Mouse (Mus musculus): ENCODE measurements around the gene Stmnd1. TPM values are rescaled to one million over a fixed set of nuclear protein-coding genes. Genes with fewer than 3 reads are reported as not detected.
A peak's percentile ranks its signal among the peaks of the same experiment; 100 is the strongest.

Gene Stmnd1
- polyA plus RNA-seq, 1 experiment, result 0.06 TPM

DNA sequence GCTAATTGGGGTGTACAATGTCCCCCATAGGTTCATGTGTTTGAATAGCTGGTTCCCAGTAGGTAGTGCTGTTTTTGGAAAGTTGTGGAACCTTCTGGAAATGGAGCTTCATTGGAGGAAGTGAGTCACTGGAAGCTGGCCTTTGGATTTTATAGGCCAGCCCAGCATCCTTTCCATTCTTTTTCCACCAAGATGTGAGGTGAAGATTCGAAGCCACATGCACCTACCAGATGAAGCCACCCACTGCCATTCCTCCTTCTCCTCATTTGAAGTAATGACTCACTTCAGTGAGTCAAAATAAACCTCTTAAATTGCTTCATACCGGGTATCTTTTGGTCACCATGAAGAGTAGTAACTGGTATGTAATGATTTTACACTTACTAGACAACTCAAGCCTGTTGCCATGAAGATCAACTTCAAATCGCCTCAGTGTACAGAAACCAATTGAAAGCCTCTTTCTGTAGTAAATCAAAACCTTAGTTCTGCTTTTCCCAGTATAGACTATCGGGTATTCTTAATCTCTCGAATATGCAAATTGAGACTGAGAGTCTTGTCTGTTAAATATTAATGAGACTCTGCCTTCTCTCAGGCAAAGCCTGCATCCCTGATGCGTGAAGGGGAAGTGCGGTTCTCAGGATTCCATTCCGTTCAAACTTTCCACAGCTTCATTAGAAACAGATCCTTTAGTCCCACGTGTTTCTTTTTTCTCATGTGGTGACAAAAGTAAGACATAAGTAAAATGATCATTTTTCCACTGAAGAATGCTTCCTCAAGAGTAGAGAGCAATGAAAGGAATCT is 31.9 kb upstream of the Stmnd1 start:
- no peak overlapping the region for H3K27ac ChIP-seq (ENCODE audit: insufficient read depth, low read depth, low read length)
- no peaks in the 10 kb centered on the region for H3K27me3 ChIP-seq (replicated peaks; ENCODE audit: control insufficient read depth, insufficient read depth, low read length)
- TF ChIP-seq CTCF (conservative IDR thresholded peaks at IDR 0.05; ENCODE audit: insufficient read depth, insufficient read length, low read depth, low read length) (no peak), POLR2A (IDR thresholded peaks at IDR 0.05; ENCODE audit: low read depth, low read length) (no peak)
- H3K4me3 ChIP-seq (ENCODE audit: insufficient read depth, low read depth, low read length), result no peak overlapping the region
- peak; percentile 56 for DNase-seq
- WGBS, result 44% methylated on average over 9 of the region's 9 CpGs
- no peaks in the 10 kb centered on the region for H3K36me3 ChIP-seq (ENCODE audit: control insufficient read depth, insufficient read depth, low read length)
- peaks cover 18% of the 10 kb centered on the region; the same call in 1 of the 2 replicates for H3K4me1 ChIP-seq (ENCODE audit: control insufficient read depth, insufficient read depth, low read length)

DNA sequence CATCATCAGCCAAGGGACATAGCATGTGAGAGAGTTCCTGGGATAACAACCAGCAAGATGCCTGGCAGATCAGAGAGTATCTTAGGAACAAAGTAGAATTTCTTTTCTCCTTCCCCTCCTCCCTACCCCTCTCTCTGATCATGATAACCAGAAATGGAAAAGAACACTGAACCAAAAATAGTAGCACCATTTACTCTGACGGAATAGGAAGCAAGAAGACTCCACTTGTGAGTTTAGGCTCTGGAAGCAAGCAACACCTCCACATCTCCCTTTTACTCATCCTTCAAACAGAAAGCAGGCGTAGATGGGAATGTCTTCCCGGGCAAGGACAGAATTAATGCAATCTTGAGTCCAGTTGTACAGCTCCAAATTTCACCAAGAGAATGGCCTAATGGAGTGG is 19.8 kb upstream of the Stmnd1 start:
- no peak overlapping the region for H3K4me3 ChIP-seq (ENCODE audit: insufficient read depth, low read depth, low read length)
- no peak for DNase-seq
- TF ChIP-seq POLR2A (IDR thresholded peaks at IDR 0.05; ENCODE audit: low read depth, low read length) (no peak), CTCF (conservative IDR thresholded peaks at IDR 0.05; ENCODE audit: insufficient read depth, insufficient read length, low read depth, low read length) (no peak)
- no peaks in the 10 kb centered on the region for H3K36me3 ChIP-seq (ENCODE audit: control insufficient read depth, insufficient read depth, low read length)
- no peaks in the 10 kb centered on the region for H3K4me1 ChIP-seq (ENCODE audit: control insufficient read depth, insufficient read depth, low read length)
- 89% methylated on average over 3 of the region's 3 CpGs for WGBS
- H3K27ac ChIP-seq (ENCODE audit: insufficient read depth, low read depth, low read length), result no peak overlapping the region
- H3K27me3 ChIP-seq (replicated peaks; ENCODE audit: control insufficient read depth, insufficient read depth, low read length), result no peaks in the 10 kb centered on the region

DNA sequence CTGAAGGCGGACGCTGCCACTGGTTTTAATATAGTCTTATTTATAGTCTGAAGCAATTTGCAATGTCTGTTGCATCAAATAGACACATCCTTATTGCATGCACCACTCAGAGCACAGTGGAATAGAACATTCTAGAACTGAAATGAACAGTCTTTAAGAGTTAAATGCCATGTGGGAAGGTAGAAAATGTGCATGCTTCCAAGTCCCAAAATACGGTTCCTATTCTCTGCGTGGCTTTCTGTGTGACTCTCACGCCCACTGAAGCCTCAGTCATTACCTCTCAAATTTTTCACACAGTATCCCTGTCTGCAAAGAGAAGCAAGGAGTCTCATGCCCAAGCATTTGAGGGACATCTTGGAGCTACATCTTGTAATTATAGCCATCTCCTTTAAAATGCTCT is 19.4 kb upstream of the Stmnd1 start:
- no peaks in the 10 kb centered on the region for H3K27me3 ChIP-seq (replicated peaks; ENCODE audit: control insufficient read depth, insufficient read depth, low read length)
- no peaks in the 10 kb centered on the region for H3K36me3 ChIP-seq (ENCODE audit: control insufficient read depth, insufficient read depth, low read length)
- WGBS, result 92% methylated on average over 5 of the region's 5 CpGs
- H3K4me3 ChIP-seq (ENCODE audit: insufficient read depth, low read depth, low read length), result no peak overlapping the region
- H3K4me1 ChIP-seq (ENCODE audit: control insufficient read depth, insufficient read depth, low read length), result no peaks in the 10 kb centered on the region
- TF ChIP-seq CTCF (conservative IDR thresholded peaks at IDR 0.05; ENCODE audit: insufficient read depth, insufficient read length, low read depth, low read length), result no peak
- no peak for TF ChIP-seq POLR2A (IDR thresholded peaks at IDR 0.05; ENCODE audit: low read depth, low read length)
- no peak for DNase-seq
- no peak overlapping the region for H3K27ac ChIP-seq (ENCODE audit: insufficient read depth, low read depth, low read length)

DNA sequence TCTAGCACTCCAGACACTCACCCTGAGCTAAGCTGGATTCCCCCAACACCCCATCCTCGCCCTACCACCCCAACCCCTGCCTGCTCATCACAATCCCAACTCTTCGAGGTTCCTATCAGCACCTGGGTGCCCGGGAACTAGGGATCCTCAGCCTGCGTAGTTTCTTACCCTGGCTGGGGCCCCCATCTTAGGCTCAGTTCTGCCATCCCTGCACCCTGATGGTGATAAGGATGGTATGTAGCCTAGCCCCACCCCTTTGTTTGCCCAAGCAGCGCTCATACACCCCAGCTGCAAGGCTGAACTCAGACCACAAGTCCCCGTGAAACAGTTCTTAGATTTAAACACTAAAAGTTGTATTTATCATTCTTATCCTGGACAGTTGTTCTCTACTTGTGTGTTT is 17.9 kb upstream of the Stmnd1 start:
- no peak for TF ChIP-seq POLR2A (IDR thresholded peaks at IDR 0.05; ENCODE audit: low read depth, low read length)
- TF ChIP-seq CTCF (conservative IDR thresholded peaks at IDR 0.05; ENCODE audit: insufficient read depth, insufficient read length, low read depth, low read length), result no peak
- H3K27ac ChIP-seq (ENCODE audit: insufficient read depth, low read depth, low read length), result no peak overlapping the region
- no peaks in the 10 kb centered on the region; the same call in 1 of the 2 replicates for H3K4me1 ChIP-seq (ENCODE audit: control insufficient read depth, insufficient read depth, low read length)
- H3K27me3 ChIP-seq (replicated peaks; ENCODE audit: control insufficient read depth, insufficient read depth, low read length), result no peaks in the 10 kb centered on the region
- DNase-seq, result no peak
- no peak overlapping the region for H3K4me3 ChIP-seq (ENCODE audit: insufficient read depth, low read depth, low read length)
- 87% methylated on average over 6 of the region's 6 CpGs for WGBS
- no peaks in the 10 kb centered on the region for H3K36me3 ChIP-seq (ENCODE audit: control insufficient read depth, insufficient read depth, low read length)

DNA sequence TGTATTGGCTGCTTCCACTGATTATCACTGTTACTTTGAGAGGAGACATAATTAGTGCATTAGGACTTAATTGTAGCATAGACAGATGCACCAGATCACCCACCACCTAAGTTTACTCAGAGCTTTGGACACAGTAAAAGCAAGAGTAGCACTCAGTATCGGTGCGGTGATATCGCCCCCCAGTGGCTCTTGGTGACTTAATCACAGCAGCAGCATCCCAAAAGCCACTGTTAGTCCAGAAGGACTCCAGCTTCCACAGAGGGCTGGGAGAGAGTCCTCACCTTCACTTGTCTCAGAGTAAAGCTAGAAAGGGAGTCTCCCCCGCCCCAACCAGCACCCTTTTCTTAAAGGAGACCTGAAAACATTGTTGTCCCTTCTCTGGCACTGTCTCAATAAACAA is 15.7 kb upstream of the Stmnd1 start:
- H3K27me3 ChIP-seq (replicated peaks; ENCODE audit: control insufficient read depth, insufficient read depth, low read length), result no peaks in the 10 kb centered on the region
- no peaks in the 10 kb centered on the region for H3K36me3 ChIP-seq (ENCODE audit: control insufficient read depth, insufficient read depth, low read length)
- no peak for TF ChIP-seq POLR2A (IDR thresholded peaks at IDR 0.05; ENCODE audit: low read depth, low read length)
- peak; percentile 84 for TF ChIP-seq CTCF (conservative IDR thresholded peaks at IDR 0.05; ENCODE audit: insufficient read depth, insufficient read length, low read depth, low read length)
- 5% methylated on average over 4 of the region's 4 CpGs for WGBS
- peak; percentile 71 for DNase-seq
- H3K4me1 ChIP-seq (ENCODE audit: control insufficient read depth, insufficient read depth, low read length), result no peaks in the 10 kb centered on the region; the same call in 1 of the 2 replicates
- no peak overlapping the region for H3K27ac ChIP-seq (ENCODE audit: insufficient read depth, low read depth, low read length)
- H3K4me3 ChIP-seq (ENCODE audit: insufficient read depth, low read depth, low read length), result no peak overlapping the region

DNA sequence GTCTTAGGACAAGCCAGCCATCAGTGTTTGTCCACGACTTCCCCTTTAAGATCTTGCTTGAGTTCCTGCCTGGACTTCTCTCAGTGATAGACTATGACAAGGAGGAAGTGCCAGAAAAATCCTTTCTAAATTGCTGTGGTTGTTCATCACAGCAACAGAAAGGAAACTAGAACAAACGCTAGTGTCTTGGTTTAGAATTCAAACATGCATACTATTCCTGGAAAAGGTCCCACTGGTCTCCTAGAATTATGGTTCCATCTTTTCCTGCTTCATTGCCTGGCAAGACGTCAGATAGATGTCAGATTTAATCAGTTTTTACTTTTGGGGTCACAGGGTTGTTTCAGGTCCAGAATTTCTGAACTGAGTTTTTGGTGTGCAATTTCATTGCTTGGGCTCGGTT is 14.0 kb upstream of the Stmnd1 start:
- H3K27me3 ChIP-seq (replicated peaks; ENCODE audit: control insufficient read depth, insufficient read depth, low read length), result no peaks in the 10 kb centered on the region
- H3K27ac ChIP-seq (ENCODE audit: insufficient read depth, low read depth, low read length), result no peak overlapping the region
- WGBS, result 58% methylated on average over 4 of the region's 4 CpGs
- H3K4me3 ChIP-seq (ENCODE audit: insufficient read depth, low read depth, low read length), result no peak overlapping the region
- no peak for TF ChIP-seq CTCF (conservative IDR thresholded peaks at IDR 0.05; ENCODE audit: insufficient read depth, insufficient read length, low read depth, low read length)
- TF ChIP-seq POLR2A (IDR thresholded peaks at IDR 0.05; ENCODE audit: low read depth, low read length), result no peak
- no peak for DNase-seq
- H3K36me3 ChIP-seq (ENCODE audit: control insufficient read depth, insufficient read depth, low read length), result no peaks in the 10 kb centered on the region
- no peaks in the 10 kb centered on the region; the same call in 1 of the 2 replicates for H3K4me1 ChIP-seq (ENCODE audit: control insufficient read depth, insufficient read depth, low read length)

DNA sequence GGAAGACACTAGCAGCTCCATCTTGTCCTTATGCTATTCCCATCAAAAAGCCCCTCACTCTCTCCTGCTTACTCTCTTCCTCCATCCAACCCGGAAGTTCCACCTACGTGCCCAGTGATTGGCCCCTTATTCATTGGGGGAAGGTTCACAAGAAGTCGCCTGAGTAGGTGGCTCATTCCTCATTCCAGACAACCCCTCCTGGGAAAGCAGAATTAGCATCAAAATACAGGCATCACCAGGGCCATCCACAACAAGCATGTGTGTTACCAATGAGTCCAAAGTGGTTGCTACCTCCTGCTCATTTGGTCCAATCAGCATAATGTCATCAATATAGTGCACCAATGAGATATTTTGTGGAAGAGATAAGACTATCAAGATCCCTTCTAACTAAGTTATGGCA is 12.3 kb upstream of the Stmnd1 start:
- WGBS, result 86% methylated on average over 3 of the region's 3 CpGs
- TF ChIP-seq CTCF (conservative IDR thresholded peaks at IDR 0.05; ENCODE audit: insufficient read depth, insufficient read length, low read depth, low read length) (no peak), POLR2A (IDR thresholded peaks at IDR 0.05; ENCODE audit: low read depth, low read length) (no peak)
- H3K4me1 ChIP-seq (ENCODE audit: control insufficient read depth, insufficient read depth, low read length), result no peaks in the 10 kb centered on the region; the same call in 1 of the 2 replicates
- H3K27me3 ChIP-seq (replicated peaks; ENCODE audit: control insufficient read depth, insufficient read depth, low read length), result no peaks in the 10 kb centered on the region
- no peak for DNase-seq
- no peaks in the 10 kb centered on the region for H3K36me3 ChIP-seq (ENCODE audit: control insufficient read depth, insufficient read depth, low read length)
- H3K4me3 ChIP-seq (ENCODE audit: insufficient read depth, low read depth, low read length), result no peak overlapping the region
- H3K27ac ChIP-seq (ENCODE audit: insufficient read depth, low read depth, low read length), result no peak overlapping the region

Data from kidney, adult 2 months (tissue).